Mouse (Mus musculus): Measurements from ENCODE around the gene Mad1l1. TPM values are rescaled to one million over a fixed set of nuclear protein-coding genes. Genes with fewer than 3 reads are reported as not detected.
"Not testable (repeated sequence)": the region's sequence is repeated elsewhere in the genome, so short reads cannot be mapped to it uniquely, and the experiment has no call there.

Gene Mad1l1
- total and polyA plus RNA-seq, 2 experiments, result 6.7 to 14.4 TPM

- no peak for TF ChIP-seq POLR2A (IDR thresholded peaks at IDR 0.05; ENCODE audit: extremely low read depth, insufficient read depth, low read length)
- TF ChIP-seq CTCF (IDR thresholded peaks at IDR 0.05; ENCODE audit: low read depth, low read length), result no peak
- Histone ChIP-seq H3K4me3 (ENCODE audit: insufficient read depth, low read depth, low read length) (no peak overlapping the region), H3K4me1 (ENCODE audit: control insufficient read depth, insufficient read depth, low read length) (no peaks in the 10 kb centered on the region), H3K79me2 (ENCODE audit: control insufficient read depth, insufficient read depth, low read length) (no peaks in the 10 kb centered on the region), H3K36me3 (ENCODE audit: control insufficient read depth, insufficient read depth, low read length) (no peaks in the 10 kb centered on the region), H3K27ac (replicated peaks; ENCODE audit: insufficient read depth, low read depth, low read length) (no peak overlapping the region), H3K27me3 (ENCODE audit: control insufficient read depth, insufficient read depth, low read length) (no peaks in the 10 kb centered on the region), H3K9ac (ENCODE audit: low read depth, low read length) (no peak overlapping the region)
- DNase-seq (ENCODE audit: extremely low read depth, low read depth, low spot score), result no peak
- 90% methylated on average over 7 of the region's 7 CpGs for WGBS
Measured at GRCm38 (mm10) chr5:140009083-140009655, 312.2 kb downstream of the Mad1l1 start.

- no peak for DNase-seq (ENCODE audit: extremely low read depth, low read depth, low spot score)
- TF ChIP-seq POLR2A (IDR thresholded peaks at IDR 0.05; ENCODE audit: extremely low read depth, insufficient read depth, low read length) (no peak), CTCF (IDR thresholded peaks at IDR 0.05; ENCODE audit: low read depth, low read length) (no peak)
- Histone ChIP-seq H3K27me3 (ENCODE audit: control insufficient read depth, insufficient read depth, low read length) (no peaks in the 10 kb centered on the region), H3K4me1 (ENCODE audit: control insufficient read depth, insufficient read depth, low read length) (no peaks in the 10 kb centered on the region), H3K79me2 (ENCODE audit: control insufficient read depth, insufficient read depth, low read length) (no peaks in the 10 kb centered on the region), H3K4me3 (ENCODE audit: insufficient read depth, low read depth, low read length) (no peak overlapping the region), H3K27ac (replicated peaks; ENCODE audit: insufficient read depth, low read depth, low read length) (no peak overlapping the region), H3K36me3 (ENCODE audit: control insufficient read depth, insufficient read depth, low read length) (no peaks in the 10 kb centered on the region), H3K9ac (ENCODE audit: low read depth, low read length) (no peak overlapping the region)
- WGBS, result 92% methylated on average over 5 of the region's 5 CpGs
Measured at GRCm38 (mm10) chr5:140008523-140008806, 312.9 kb downstream of the Mad1l1 start.

- no peak for TF ChIP-seq POLR2A (IDR thresholded peaks at IDR 0.05; ENCODE audit: extremely low read depth, insufficient read depth, low read length)
- TF ChIP-seq CTCF (IDR thresholded peaks at IDR 0.05; ENCODE audit: low read depth, low read length), result no peak
- no peaks in the 10 kb centered on the region for H3K36me3 ChIP-seq (ENCODE audit: control insufficient read depth, insufficient read depth, low read length)
- 83% methylated on average over 9 of the region's 9 CpGs for WGBS
Measured at GRCm38 (mm10) chr5:140007656-140008522, 313.5 kb downstream of the Mad1l1 start.

GRCm38 (mm10) chr5:140006861-140007260 is 314.5 kb downstream of the Mad1l1 start:
- H3K4me1 ChIP-seq (ENCODE audit: control insufficient read depth, insufficient read depth, low read length), result no peaks in the 10 kb centered on the region
- WGBS, result 89% methylated on average over 8 of the region's 8 CpGs

More at GRCm38 (mm10) chr5:140007656-140008522, 313.5 kb downstream of the Mad1l1 start:
- Histone ChIP-seq H3K4me1 (ENCODE audit: control insufficient read depth, insufficient read depth, low read length) (no peaks in the 10 kb centered on the region), H3K9ac (ENCODE audit: low read depth, low read length) (no peak overlapping the region), H3K4me3 (ENCODE audit: insufficient read depth, low read depth, low read length) (no peak overlapping the region), H3K27ac (replicated peaks; ENCODE audit: insufficient read depth, low read depth, low read length) (no peak overlapping the region), H3K27me3 (ENCODE audit: control insufficient read depth, insufficient read depth, low read length) (no peaks in the 10 kb centered on the region), H3K79me2 (ENCODE audit: control insufficient read depth, insufficient read depth, low read length) (no peaks in the 10 kb centered on the region)
- no peak for DNase-seq (ENCODE audit: extremely low read depth, low read depth, low spot score)

GRCm38 (mm10) chr5:140002541-140002940 is 318.8 kb downstream of the Mad1l1 start:
- H3K79me2 ChIP-seq (ENCODE audit: control insufficient read depth, insufficient read depth, low read length), result no peaks in the 10 kb centered on the region

More at GRCm38 (mm10) chr5:140006861-140007260, 314.5 kb downstream of the Mad1l1 start:
- Histone ChIP-seq H3K9ac (ENCODE audit: low read depth, low read length) (no peak overlapping the region), H3K79me2 (ENCODE audit: control insufficient read depth, insufficient read depth, low read length) (no peaks in the 10 kb centered on the region), H3K4me3 (ENCODE audit: insufficient read depth, low read depth, low read length) (no peak overlapping the region), H3K36me3 (ENCODE audit: control insufficient read depth, insufficient read depth, low read length) (no peaks in the 10 kb centered on the region), H3K27ac (replicated peaks; ENCODE audit: insufficient read depth, low read depth, low read length) (no peak overlapping the region), H3K27me3 (ENCODE audit: control insufficient read depth, insufficient read depth, low read length) (no peaks in the 10 kb centered on the region)
- TF ChIP-seq POLR2A (IDR thresholded peaks at IDR 0.05; ENCODE audit: extremely low read depth, insufficient read depth, low read length) (no peak), CTCF (IDR thresholded peaks at IDR 0.05; ENCODE audit: low read depth, low read length) (no peak)
- DNase-seq (ENCODE audit: extremely low read depth, low read depth, low spot score), result no peak

GRCm38 (mm10) chr5:139998916-139999315 is 322.4 kb downstream of the Mad1l1 start:
- Histone ChIP-seq H3K27me3 (ENCODE audit: control insufficient read depth, insufficient read depth, low read length) (no peaks in the 10 kb centered on the region), H3K79me2 (ENCODE audit: control insufficient read depth, insufficient read depth, low read length) (no peaks in the 10 kb centered on the region), H3K4me1 (ENCODE audit: control insufficient read depth, insufficient read depth, low read length) (no peaks in the 10 kb centered on the region), H3K9ac (ENCODE audit: low read depth, low read length) (no peak overlapping the region), H3K36me3 (ENCODE audit: control insufficient read depth, insufficient read depth, low read length) (no peaks in the 10 kb centered on the region), H3K4me3 (ENCODE audit: insufficient read depth, low read depth, low read length) (no peak overlapping the region), H3K27ac (replicated peaks; ENCODE audit: insufficient read depth, low read depth, low read length) (no peak overlapping the region)
- no peak for DNase-seq (ENCODE audit: extremely low read depth, low read depth, low spot score)
- TF ChIP-seq CTCF (IDR thresholded peaks at IDR 0.05; ENCODE audit: low read depth, low read length) (no peak), POLR2A (IDR thresholded peaks at IDR 0.05; ENCODE audit: extremely low read depth, insufficient read depth, low read length) (no peak)
- 39% methylated on average over 6 of the region's 6 CpGs for WGBS

More at GRCm38 (mm10) chr5:140002541-140002940, 318.8 kb downstream of the Mad1l1 start:
- TF ChIP-seq CTCF (IDR thresholded peaks at IDR 0.05; ENCODE audit: low read depth, low read length) (no peak), POLR2A (IDR thresholded peaks at IDR 0.05; ENCODE audit: extremely low read depth, insufficient read depth, low read length) (no peak)
- no peak for DNase-seq (ENCODE audit: extremely low read depth, low read depth, low spot score)
- H3K27me3 ChIP-seq (ENCODE audit: control insufficient read depth, insufficient read depth, low read length), result no peaks in the 10 kb centered on the region
- 78% methylated on average over 3 of the region's 3 CpGs for WGBS
- no peaks in the 10 kb centered on the region for H3K36me3 ChIP-seq (ENCODE audit: control insufficient read depth, insufficient read depth, low read length)
- H3K4me3 ChIP-seq (ENCODE audit: insufficient read depth, low read depth, low read length), result no peak overlapping the region
- H3K4me1 ChIP-seq (ENCODE audit: control insufficient read depth, insufficient read depth, low read length), result no peaks in the 10 kb centered on the region
- no peak overlapping the region for H3K27ac ChIP-seq (replicated peaks; ENCODE audit: insufficient read depth, low read depth, low read length)
- no peak overlapping the region for H3K9ac ChIP-seq (ENCODE audit: low read depth, low read length)

GRCm38 (mm10) chr5:139998321-139998720 is 323.0 kb downstream of the Mad1l1 start:
- H3K4me3 ChIP-seq (ENCODE audit: insufficient read depth, low read depth, low read length); H3K4me1 ChIP-seq (ENCODE audit: control insufficient read depth, insufficient read depth, low read length); DNase-seq (ENCODE audit: extremely low read depth, low read depth, low spot score); H3K27me3 ChIP-seq (ENCODE audit: control insufficient read depth, insufficient read depth, low read length); H3K79me2 ChIP-seq (ENCODE audit: control insufficient read depth, insufficient read depth, low read length); H3K27ac ChIP-seq (replicated peaks; ENCODE audit: insufficient read depth, low read depth, low read length); H3K36me3 ChIP-seq (ENCODE audit: control insufficient read depth, insufficient read depth, low read length); H3K9ac ChIP-seq (ENCODE audit: low read depth, low read length): not testable (repeated sequence)
- WGBS, result 82% methylated on average over 12 of the region's 12 CpGs

All from liver, adult 2 months (tissue).